Mouse (Mus musculus): ENCODE measurements at regions not wholly inside any gene's neighbourhood (a gene's known extent, or its start where the extent isn't known, plus 50 kb on each side); places are given as distances from the start of the nearest gene placed in this dataset.
"Not testable (repeated sequence)": the region's sequence is repeated elsewhere in the genome, so short reads cannot be mapped to it uniquely, and the experiment has no call there.

DNA sequence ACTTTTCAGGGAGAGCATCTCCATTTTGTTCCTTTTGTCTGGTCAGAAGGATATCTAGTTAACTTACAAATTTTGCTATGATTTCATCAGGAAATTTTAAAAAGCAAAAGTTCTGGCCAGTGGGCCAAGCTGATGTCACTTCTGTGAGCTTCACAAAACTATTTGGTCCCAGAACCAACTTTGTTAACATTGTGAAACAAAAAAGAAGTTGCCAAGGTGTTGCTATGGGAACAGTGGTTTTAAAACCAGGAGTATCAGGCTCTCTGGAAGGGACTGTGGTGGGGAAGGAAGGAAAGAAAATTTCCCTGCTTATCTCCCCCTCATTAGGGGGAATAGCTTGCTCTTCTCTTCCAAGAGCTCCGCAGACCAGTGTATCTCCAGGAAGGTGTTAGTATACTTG lies 416.8 kb upstream of the Auts2 start:
- no peak for DNase-seq (ENCODE audit: low spot score)

DNA sequence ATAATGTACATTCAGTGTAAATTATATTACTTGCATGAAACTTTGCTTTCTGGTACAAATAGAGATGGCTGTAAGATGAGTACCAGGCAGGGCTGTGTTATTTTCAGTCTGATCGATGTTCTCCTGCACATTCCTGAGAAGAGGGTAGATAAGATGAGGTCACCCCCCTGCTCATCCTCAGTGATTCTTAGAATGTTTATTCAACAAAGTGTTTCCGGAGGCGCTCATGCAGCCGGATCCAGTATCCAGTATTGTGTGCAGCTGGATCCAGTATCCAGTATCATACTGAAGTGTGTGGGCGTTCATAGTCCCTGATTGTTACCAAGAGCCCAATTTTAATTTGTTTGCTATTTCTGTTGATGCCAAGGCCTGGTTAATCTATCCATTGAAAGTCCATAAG lies 413.0 kb upstream of the Auts2 start:
- no peak for DNase-seq (ENCODE audit: low spot score)

DNA sequence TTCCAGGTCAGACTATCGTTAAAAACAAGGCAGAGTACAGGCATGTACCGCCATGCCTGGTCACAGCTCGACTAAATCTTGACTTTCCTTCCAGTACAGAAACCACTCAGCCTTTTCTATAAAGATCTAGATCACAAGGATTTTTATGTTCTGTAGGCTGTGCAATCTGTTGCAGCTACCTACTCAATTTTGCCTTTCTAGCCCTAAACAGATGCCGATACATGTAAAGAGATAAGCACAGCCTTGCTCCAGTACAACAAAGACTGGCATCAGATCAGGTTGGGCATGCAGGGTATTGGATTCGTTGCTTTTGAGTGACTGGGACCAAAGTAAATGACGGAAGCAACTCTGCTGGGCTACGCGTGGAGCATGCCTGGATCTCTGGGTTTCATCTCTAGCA lies 411.9 kb upstream of the Auts2 start:
- DNase-seq (ENCODE audit: low spot score) = no peak

DNA sequence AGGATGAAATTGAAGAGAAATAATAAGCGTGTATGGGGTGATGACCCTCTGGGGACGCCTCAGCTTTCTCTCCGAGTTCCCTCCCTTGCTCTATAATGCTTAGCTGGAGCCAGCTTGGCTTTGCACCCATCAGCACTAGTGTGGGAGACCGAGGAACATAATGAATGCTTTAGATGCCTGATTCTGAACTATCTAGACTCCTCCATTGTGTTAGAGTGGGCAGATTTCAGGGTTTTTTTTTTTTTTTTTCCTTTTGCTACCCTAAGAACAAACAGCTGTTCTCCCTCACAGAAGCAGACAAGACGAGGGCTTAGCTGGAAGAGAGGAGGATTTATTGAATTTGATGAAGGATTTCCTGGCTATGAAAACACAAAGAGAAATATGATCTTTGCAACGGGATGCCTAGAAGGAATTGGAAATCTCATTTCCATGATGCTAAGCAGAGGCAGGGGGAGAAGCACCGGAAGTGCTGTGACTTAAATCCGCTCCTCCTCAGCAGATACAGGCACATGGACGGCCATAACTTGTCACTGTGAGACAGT lies 390.4 kb upstream of the Auts2 start:
- no peak for DNase-seq (ENCODE audit: low spot score)

DNA sequence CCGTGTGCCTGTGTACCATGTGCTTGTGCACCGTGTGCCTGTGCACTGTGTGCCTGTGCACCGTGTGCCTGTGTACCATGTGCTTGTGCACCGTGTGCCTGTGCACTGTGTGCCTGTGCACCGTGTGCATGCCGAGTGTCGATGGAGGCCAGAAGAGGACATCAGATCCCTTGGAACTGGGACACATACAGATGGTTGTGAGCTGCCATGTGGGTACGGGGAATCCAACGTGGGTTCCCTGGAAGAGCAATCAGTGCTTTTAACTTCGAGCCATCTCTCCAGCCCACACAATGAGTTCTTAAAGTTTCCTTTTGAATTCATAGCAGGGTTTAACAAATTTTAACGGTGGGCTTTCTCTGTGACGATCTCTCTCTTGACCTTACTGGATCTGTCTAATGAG lies 386.8 kb upstream of the Auts2 start:
- DNase-seq (ENCODE audit: low spot score) = not testable (repeated sequence)

DNA sequence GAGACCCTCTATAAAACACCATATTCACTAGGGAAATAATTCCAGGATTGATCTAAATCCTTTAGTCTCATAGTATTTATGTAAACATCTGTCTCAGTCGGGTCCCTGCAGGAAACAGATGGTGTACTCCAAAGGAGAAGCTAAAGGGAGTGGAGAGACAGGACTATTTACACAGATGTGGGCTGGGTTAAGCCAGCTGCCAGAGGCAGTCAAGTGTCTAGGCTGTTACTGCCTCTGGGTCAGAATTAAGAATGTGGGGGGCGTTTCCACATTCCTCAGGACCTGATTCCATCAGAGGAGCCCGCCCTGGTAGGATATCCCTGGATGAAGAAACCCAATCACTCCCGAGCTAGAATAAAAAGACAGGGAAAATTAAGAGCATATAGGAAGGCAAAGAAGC lies 380.2 kb upstream of the Auts2 start:
- DNase-seq (ENCODE audit: low spot score) = no peak

DNA sequence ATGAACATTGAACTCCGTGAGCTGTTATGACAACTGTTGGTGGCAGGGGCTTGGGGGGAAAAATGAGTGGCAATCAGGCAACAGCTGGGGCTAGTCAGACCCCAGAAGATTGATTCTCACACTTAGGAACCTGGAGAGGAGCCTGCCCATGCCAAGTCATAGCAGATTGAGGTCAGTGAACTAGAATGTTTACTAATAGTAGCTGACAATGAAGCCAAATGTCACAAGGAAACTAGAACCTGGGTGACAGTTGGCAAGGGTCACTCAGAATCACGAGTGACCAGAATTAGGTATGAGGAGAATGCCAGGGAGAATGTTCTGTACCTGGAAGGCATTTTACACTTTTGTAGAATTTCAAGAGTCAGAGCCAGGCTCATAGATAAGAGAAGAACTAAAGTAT lies 365.9 kb upstream of the Auts2 start:
- no peak for DNase-seq (ENCODE audit: low spot score)

DNA sequence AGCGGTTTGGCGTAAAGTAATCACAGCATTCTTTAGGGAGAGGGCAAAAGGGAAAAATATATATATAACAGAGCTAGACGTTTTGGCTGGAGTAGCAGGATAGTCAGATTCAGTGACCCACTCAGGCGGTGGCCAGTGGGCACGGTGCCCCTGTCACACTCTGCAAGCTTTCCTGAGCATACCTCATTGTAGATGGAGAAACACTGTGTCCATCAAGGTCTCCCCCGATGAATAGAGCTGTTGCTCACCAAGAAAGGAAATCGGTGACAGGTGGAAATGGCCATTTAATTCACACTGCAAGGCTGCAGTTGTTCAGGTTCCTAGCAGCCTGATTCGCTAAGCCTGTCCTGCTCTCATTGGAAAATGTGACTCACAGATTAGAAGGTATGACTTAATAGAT lies 365.1 kb upstream of the Auts2 start:
- no peak for DNase-seq (ENCODE audit: low spot score)

DNA sequence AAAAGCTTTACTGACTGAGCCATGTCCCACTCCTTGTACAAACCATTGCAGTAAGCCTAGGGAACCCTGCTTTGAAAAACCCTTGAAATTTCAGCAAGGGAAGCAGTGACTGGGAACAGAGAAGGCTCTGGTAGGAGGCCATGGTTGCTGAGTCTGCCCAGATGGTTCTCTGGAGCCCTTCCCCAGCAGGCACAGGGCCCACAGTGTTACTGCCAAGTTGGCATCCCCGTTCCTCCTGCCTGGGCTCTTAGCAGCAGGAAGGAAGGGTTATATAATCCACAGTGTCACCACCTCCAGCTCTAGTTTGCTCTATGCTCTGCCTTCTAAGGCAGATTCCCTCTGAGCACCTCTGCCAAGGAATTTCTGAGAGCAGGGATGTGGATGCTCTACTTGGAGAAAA lies 349.4 kb upstream of the Auts2 start:
- no peak for DNase-seq (ENCODE audit: low spot score)

DNA sequence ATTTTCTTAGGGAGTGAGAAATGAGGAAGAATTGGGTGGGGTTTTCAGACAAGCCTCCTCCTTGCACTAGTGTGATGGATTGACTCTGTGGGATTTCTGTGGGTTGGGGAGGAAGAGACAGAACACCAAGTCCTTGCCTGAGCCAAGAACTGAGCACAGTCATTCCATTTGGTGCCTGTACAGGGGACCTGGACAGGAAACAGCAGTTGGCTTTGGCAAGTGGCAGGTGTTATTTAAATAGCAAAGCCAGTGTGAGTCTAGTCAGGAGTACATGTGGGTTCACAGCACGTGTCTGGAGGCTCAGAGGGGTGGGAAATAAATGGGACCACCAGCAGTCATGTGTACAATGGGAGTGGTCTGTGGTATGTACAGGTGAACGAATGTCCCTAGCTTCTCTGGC lies 341.0 kb upstream of the Auts2 start:
- no peak for DNase-seq (ENCODE audit: low spot score)

DNA sequence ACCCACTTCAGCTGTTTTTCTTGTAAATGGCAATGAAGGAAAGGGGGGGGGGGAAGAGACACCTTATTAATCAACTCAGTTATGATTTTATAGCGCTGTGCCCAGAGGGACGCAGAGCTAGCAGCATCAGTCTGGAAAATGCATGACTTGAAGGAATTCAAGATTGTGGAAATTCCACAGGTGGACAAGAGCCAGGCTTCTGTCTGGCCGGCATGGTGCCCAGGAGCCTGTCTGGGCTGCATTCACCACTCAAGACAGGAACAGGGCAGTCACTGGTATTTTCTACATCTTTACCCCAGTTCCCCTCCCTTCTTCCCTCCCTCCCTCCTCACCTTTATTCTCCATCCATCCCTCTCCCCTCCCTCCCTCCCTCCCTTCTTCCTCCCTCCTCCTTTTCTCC lies 339.1 kb upstream of the Auts2 start:
- no peak for DNase-seq (ENCODE audit: low spot score)

DNA sequence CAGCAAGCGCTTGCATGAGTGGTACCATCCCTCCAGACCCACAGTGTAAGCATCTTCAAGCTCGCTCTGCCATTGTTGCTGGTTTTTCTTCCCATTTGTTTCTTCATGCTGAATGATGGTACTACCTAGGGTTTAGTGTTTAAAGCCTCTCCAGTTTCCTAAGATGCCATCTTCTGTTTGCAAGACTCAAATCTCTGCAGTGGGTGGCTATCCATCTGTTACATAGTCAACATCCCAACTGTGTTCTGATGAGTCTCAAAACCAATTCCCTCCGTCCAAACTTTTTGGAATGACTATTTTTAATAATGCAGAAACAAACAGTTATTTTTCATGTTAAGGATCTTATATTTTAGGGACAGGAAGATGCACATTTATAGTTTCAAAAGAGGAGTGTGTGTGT lies 338.0 kb upstream of the Auts2 start:
- no peak for DNase-seq (ENCODE audit: low spot score)

DNA sequence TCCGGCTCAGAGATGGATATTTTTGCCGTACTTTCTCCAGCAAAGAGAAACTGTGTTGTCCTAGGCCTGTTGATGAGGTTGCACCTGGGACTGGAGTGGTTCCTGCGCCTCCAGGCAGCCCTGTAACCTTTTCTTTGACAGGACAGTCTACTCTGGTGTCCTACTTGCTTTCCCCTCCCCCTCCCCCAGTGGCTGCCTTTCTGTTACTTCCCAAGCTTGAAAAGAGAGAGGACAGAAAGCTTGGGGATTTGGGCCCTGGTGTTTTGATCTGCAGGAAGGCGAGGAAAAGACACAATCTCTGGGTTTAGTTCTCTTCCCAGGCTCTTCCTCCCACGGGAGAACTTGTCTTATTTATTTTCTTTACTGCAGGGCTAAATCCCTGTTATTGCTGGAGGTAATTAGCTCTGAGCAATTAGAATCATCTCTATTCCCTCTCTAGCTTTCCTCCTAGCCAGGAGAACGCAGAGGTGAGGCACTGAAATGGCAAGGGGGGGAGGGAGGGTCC lies 333.2 kb upstream of the Auts2 start:
- DNase-seq (ENCODE audit: low spot score) = no peak

DNA sequence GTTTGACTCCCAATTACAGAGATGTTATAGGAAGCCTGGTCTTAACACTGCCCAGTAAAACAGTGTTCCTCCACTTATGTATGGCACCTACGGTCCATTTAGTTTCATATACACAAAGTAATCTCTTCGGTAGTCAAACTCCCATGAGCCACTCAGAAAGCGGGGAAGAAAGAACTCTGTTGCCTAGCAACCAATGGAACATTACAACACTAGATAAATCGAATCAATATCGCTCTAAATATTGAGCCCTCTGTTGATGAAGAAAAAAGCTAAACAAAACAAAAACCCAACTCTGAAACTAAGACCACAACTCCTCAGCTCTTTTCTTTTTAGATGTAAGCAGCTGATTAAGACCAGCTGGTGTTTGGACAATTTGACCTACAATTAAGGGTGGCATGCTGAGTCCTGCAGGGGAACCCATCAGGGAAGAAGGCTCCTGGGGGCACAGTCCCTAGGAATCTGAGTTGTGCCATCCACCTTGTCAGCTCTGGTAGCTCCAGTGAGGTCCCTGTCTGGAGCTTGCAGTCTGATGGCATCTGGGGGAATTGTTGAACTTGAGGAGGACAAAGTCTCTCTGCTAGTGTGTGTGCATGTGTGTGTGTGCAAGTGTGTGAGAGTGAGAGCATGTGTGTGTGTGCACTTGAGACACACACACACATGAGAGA lies 315.8 kb upstream of the Auts2 start:
- DNase-seq (ENCODE audit: low spot score) = no peak

DNA sequence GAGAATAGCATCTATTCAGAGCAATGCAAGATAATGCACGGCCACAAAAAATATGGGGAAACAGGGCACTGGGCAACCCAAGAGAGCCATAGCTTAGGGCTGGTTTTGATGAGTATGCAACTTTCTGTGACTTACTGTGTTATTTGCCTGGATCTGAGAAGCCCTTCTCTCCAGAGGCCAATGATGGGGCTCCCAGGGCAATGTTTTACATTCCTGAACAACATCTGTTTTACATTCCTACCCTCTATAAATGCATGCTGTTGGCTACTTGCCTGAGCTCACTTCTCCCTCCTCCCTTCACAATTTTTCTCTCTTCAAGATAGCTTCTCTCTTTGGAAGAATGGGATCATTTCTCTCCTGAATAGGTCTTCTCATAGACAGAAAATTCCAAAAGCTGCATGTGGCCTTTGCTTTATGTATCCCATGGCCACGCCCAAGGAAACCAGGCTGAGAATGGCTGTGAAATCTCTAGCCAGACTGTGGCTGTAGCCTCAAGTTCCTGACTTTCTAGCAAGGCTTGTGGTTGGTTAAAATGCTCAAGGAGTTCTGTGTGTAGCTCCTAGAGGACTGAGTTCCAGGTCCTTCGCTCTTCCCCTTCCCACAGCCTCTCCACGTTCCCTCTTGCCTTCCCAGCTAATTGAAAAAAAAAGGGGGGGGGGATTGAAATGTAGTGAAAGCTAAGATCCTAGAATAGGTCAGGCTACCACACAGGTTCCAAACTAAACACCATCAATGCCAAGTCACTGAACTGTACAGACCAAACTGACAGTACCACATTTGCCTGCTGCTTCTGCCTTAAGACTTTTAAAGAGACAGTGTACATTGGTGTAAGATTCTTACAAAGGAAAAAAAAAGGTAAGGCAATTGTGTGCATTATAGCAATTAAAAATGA lies 312.7 kb upstream of the Auts2 start:
- no peak for DNase-seq (ENCODE audit: low spot score)

DNA sequence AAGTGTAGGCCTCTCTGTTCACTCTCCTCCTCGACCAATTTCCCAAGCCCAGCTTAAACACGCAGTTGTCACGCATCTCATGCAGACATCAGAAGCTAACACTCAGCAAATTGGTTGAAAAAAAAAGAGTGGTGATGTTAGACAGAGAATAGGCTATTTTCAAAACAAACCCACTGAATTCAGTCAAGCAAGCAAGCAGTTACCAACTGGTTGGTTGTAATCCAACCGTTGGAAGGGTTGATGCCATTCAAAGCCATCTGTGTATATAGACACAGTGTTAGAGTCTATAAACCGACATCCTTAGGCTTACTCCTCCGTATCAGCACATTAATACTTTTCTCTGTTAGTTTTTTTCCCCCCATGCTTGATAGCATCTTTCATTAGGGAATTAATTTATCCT lies 307.6 kb upstream of the Auts2 start:
- DNase-seq (ENCODE audit: low spot score) = no peak

DNA sequence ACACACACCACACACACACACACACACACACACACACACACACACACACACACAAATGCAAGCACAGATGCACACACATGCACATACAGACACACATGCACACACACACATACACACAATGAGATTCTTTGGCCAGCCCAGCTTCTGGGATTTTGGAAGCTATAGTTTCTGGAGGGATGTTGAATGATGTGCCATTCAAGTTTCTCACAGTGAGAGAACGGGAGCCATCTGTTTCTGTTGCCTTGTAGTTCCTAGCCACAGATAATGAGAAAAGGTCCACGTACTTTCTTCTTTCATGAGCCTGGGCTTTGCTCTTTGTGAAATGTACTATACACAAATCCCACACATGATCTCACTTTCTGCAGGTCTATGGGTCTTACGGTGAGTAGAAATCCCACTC lies 304.9 kb upstream of the Auts2 start:
- DNase-seq (ENCODE audit: low spot score) = no peak

DNA sequence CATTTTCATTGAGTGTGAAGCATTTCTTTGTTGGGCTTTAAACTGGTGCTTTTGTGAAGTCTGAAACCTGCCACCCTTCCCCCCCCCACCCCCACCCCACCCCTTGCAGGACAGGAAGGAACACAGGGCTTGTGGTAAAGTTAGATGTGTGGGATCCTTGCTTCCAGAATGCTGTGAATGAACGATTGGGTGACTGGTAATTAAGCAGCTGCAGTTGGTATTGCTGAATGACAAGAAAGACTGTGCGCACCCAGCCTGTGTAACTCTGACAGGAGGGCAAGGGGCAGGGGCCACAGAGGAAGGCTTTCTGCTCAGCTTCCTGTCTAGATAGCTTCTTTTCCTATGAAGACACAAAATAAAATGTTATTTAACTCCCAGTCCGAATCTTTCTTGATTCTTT lies 300.1 kb upstream of the Auts2 start:
- no peak for DNase-seq (ENCODE audit: low spot score)

DNA sequence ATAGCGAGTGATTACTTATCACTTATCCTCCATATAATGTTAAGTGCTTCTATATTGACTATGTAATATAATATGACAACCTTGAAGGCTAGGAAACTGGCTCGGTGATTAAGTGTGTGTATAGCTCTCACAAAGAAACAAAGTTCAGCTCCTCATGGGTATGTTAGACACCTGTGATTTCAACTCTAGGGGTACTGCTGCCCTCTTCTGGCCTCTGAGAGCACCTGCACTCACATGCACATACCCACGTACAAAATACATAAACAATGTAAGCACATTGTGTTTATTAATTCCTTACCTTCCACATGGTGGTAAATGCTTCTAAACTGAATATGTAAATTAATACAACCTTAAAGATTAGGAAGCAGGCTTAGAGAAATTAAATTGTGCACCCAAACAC lies 298.6 kb upstream of the Auts2 start:
- DNase-seq (ENCODE audit: low spot score) = no peak

DNA sequence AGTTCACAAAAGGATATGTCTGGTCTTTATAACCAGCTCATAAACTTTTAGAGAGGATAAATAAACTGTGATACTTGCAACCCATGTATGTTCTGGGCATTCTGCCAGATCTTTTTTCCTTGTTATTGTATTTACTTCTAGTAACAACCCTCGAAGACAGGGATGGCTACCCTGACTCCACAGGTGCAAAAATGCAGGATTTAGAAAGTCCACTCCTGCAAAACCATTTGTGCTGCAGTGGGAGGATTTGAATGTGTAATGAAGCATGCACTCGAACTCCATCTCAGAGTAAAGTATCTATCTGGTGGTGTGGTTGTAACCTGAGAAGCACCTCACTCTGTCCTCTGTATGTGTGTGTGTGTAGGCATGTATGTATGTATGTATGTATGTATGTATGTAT lies 294.3 kb upstream of the Auts2 start:
- DNase-seq (ENCODE audit: low spot score) = no peak

DNA sequence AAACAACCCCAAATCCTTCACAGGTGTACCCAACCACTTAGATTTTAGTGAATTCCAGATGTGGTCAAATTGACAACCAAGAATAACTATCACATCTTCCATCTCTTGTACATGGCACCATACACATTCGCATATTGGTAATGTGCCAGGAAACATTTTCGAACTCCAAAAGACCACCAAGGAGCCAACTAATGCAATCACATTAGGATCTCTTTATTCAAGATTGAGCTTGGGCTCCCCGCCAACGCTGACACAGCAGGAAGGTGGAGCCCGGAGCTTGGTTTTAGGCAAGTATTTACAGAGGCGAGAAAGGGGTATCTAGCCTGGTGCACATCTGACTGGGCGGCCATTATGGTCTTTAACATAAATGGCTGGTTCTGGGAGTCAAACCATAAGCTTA lies 285.8 kb upstream of the Auts2 start:
- DNase-seq (ENCODE audit: low spot score) = no peak

DNA sequence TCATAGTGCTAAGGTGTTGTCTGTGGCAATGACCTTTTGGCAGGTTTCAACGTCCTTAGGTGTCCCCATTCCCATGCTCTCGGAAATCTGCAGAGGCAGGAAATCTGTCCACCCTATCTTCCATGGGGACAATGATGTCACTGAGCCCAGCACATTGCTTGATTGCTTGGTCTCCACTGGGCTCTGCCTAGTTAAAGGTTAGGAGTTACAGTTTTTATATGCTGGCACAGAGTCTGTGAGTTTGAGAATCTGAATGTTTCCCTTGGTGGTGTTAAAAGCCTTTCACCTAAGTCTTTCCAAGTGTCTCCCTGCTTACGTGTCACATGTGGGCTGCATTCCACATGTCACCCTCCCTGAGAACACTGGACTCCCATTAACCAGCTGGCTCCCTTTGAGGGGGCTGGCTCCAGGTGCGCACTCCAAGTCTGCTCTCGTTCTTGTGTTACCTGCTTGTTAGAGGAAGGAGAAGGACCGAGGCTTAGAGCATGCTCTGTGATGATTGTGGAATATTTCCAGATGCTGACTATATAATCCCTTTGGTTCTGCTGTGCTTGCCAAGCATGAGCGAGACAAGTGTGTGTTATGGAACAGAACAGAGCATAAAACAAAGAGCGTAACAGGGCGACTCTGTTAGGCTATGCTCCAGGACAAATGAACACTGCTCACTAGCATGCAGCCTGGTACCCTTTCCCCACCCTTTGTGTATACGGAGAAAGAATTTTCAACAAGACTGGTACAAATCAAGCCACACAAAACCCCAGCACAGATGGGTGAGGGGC lies 284.6 kb upstream of the Auts2 start:
- no peak for DNase-seq (ENCODE audit: low spot score)
